Mouse (Mus musculus) brain, embryonic 18.5 days (tissue): Measurements from ENCODE around the gene Dbn1.

Experiments
- DNase-seq: peaks from one replicate; pipeline ENCODE4 v3.0.0-alpha.2; 2012; ENCODE audit warnings: low read depth, low spot score

The Dbn1 gene

DNA sequence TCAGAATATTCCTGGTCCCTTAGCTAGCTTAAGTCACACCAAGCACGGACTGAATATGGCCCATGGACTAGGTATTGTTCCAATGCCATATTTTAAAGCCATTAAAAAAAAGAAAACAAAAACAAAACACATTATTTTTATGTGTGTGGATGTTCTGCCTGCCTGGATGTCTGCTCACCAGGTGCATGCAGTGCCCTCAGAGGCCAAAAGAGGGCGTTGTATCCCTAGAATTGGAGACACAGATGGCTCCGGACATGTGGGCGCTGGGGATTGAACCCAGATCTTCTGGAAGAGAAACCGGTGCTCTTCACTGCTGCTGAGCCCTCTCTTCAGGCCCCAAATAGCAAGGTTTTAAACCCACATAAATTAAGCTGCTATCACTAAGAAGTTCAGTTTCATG, 9.9 kb downstream of the Dbn1 start:
- no peak for DNase-seq

DNA sequence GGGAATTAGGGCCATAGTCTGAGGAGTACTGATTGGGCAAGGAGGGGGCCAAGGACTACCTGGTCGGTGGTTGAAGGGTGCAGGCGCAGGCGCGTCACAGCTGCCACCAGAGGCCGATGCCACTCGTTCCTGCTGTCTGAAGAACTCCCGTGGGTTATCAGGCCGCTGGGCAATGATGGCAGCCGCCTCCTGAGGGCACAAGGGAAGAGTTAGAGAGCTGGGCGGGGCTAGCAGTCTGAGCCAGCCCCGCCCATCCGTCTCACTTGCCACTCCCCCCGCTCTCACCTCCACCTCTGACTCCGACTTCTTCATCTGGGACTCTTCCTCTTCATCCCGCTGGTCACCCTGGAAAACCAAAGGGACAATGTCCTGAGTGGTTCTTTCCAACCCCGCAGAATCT, 10.4 kb downstream of the Dbn1 start:
- no peak for DNase-seq

DNA sequence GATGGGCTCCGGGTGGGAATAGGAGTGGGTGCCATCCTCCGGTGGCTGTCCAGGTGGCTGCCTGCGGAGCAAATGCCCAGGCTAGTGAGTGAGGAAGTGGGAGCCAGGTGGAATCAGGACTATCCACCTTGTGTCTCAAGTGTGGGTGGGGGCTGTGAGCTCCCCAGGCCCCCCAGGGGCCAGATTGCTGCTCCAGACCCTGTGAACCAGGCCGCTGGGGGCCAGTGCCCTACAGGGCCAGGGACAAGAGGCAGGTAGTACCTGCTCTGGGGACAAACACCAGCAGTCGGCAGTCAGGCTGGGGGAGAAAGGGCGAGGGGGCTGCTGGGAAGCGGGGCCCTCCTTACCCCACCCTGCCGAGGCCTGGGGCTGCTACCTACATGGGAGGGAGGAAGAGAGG, 11.7 kb downstream of the Dbn1 start:
- no peak for DNase-seq

DNA sequence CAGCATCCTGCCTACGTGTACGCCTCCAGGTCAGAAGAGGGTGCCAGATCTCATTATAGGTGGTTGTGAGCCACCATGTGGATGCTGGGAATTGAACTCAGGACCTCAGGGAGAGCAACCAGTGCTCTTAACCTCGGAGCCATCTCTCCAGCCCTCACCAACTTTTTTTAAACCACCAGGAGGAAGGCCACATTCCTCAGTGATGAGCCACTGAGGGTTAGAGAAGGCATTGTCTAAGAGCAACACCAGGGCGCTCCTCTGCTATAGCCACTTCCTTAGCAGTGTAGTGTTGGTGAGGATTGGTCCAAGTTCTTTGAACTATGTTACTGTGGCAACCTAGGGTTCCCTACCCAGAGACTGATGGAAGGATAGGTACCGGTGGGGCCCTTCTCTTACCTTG, 12.2 kb downstream of the Dbn1 start:
- DNase-seq: no peak

DNA sequence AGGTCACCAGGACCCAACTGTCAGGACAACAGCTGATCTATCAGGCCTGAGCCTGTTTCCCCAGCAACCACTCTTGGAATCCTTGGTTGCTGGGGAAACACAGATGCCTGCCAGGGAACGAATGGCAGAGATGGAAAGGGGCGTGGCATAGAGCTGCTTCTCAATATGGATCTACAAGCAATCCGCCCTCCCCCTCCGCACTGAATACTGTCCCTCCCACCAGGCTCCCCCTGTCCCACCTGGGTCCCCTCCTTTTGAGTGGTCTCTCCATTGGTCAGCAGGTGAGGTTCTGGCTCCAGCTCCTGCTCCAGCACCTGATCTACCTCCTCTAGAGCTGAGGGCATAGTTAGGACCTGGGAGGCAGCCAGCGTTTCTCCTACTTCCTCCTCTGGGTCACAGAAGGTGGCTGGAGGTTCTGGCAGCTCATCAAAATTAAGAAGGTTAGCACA, 13.3 kb downstream of the Dbn1 start:
- DNase-seq: no peak

DNA sequence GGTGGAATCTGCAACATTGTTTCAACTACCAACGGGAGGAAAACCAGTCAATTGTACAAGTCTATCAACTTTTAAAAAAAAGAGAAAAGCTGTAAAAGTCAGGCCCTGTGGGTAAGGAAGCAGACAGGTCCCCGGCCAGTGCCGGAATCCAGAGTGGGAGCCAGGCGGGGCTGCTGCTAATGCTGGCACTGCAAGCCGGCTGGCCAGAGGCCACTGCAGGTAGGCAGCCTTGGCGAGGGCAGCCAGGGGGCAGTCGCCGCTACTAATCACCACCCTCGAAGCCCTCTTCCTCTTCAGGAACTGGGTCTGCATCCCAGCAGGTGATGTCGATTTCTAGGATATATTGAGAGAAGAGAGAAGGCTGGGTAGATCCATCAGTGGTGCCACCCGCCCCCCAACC, 13.9 kb downstream of the Dbn1 start:
- no peak for DNase-seq

DNA sequence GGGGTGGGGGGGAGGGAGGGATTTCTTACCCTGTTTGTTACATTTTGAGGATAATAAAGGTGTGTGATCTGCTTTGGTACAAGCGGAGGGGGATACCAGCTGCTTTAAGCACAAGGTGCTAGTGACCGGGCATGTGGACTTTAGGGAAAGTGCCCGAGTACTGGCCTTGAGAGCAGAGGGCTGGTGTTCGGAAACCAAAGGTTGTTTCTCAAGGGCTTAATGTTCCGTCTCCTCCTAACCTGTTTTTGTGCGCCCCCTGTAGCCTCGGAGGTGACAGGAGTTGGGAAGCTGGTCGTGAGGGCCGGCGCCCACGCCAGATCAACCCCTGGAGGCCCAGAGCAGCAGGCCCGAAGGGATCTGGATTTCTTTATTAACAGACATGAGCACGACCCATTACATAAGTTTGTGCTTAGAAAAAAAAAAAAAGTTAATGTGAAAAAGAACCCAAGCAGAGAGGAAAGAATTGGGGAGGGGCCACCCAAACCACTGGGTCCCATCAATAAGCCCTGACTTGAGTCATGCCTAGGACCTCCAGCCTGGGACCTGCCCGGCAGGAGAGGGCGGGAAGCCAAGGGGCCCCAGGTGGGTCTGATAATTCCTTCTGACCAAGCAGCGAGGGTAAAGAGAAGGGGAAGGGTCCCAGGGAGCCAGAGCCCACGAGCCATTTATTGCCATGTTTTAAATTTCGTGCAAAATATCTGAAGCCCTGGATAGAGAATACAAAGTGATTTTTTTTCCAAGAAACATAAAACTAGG, 14.7 kb downstream of the Dbn1 start:
- DNase-seq: no peak

DNA sequence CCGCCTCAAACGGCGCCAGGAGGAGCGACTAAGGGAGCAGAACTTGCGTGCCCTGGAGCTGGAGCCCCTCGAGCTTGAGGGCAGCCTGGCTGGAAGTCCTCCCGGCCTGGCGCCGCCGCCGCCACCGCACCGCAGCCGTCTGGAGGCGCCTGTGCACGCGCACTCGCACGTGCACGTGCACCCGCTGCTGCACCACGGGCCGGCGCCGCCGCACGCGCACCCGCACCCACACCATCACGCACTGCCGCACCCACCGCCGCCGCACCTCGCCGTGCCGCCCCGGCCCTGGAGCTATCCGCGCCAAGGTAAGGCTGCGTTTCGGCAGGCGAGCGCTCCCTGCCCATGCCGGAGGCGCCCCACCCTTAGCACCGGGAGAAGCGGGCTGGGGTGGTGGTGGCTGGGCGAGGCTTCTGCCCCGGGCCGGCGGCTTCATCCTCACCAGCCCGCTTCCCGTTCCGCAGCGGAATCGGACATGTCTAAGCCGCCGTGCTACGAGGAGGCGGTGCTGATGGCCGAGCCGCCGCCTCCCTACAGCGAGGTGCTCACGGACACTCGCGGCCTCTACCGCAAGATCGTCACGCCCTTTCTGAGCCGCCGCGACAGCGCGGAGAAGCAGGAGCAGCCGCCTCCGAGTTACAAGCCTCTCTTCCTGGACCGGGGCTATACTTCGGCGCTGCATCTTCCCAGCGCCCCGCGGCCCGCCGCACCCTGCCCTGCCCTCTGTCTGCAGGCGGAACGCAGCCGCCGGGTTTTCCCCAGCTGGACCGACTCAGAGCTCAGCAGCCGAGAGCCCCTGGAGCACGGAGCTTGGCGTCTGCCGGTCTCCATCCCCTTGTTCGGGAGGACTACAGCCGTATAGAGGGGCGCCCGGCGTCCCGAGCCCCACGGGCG, 15.5 kb downstream of the Dbn1 start:
- DNase-seq: no peak

DNA sequence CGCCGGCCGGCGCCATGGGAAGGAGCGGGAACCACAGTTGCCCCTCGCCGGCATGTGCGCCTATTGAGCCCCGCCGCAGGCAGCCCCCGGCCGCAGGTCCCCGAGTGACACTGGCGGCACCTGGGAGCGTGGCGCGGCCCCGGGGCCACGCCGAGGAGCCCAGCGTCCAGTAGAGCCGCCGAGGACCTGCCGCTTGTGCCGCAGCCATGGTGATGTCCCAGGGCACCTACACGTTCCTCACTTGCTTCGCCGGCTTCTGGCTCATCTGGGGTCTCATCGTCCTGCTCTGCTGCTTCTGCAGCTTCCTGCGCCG, 16.1 kb downstream of the Dbn1 start:
- no peak for DNase-seq

DNA sequence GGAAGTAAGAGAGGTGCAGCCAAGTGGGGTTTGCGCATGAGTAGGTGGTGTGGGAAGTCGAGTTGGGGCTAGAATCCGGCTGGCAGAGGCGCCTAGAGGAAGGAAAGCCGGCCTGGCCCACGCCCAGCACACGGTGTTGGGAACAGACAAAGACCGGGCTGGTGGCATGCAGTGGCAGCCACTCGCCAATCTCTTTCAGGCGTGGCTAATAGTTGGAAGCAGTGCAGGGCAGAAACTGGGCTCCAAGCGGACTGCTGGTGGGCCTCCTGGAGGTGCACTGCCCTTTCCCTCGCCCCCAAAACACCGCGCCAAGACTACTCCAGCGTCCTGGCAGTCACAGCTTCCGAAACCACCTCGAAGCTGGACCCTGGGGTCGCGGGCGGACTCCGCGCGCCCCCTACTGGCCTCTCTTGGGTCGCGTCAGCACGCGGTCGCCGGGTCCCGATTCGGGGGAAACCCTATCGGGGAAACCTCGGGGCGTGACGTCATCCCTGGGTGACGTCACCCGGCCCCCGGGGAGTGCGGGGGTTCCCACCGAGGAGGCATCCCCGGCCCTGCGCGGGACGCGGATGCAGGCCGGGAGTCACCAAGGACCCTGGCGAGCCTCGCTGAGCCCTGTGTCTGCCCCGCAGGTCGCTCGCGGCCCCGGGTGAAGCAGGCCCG, 16.6 kb downstream of the Dbn1 start:
- no peak for DNase-seq

DNA sequence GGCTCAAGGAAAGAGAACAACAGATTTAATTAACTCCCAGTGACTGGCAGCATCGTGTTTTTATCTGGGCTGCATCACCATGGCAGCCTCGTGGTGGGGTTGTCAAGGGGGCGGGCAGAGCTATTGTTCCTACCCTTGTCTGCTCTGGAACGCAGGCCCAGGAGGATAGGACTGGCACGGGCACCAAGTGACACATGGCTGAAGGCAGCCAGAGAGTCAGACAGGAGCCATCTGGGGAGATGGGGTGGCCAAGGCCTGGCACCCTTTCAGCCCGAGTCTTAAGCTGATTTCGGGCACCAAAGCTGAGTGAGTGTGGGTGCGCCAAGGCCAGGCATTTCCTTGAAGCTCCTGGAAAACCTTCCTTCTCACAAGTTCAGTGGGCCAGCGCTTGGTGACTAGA, 17.5 kb downstream of the Dbn1 start:
- no peak for DNase-seq

DNA sequence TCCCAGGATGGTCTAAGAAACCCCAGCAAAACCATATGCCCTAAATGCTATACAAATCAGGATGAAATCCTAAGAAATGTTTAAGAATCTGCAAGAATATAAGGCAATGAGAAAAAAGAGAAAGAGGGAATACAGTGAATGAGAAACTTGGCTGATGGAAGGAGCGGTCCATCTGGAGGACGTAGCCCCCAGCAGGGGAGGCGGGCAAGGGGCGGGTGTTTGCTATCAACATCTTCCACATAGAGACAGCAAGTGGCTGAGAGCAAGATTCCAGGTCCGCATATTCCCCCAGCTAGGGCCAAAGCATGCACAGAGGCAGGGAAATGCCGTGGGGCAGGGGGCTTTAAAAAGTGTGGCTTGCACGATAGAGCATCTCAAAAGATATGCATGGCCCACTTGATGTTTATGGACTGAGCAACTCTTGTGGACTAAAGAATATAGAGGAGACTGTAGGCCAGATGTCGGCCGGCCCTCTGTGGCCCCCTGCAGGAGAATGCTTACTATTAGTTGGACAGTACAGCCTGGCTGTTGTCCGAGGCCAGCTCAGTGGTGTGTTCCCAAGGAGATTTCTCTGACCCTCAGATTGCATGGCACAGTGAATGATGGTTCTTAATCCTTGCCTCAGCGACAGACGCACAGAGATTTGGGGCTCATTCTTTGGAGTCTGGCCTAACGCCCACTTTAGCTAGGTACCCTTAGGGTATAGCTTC, 18.9 kb downstream of the Dbn1 start:
- DNase-seq: no peak

DNA sequence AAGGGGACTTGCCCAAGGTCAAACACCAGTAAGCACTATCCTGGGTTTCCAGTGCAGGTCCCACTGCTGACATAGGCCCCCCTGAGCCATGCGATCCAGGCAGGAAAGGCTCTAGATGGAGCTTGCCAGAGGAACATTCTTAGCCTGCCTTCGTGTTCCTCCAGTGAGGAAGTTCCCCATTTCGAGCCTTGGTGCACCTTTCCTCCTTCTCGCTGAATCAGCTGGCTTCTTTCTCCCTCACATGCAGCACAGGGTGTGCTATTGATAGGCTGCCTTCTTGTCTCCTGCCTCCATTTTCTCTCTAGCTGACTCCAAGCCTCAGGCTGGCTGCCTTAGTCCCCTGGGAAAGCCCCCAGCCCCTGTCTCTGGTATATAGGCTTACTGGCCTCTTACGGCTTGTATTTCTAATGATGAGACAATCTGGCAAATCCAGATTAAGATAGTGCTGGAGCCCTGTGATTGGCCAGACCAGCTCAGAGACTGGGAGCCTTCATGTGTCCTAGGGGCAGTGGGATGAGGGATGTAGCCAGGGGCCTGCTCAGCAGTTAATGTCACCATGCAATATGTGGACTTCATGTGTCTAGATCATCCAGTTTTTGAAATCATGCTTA, 22.0 kb downstream of the Dbn1 start:
- no peak for DNase-seq

DNA sequence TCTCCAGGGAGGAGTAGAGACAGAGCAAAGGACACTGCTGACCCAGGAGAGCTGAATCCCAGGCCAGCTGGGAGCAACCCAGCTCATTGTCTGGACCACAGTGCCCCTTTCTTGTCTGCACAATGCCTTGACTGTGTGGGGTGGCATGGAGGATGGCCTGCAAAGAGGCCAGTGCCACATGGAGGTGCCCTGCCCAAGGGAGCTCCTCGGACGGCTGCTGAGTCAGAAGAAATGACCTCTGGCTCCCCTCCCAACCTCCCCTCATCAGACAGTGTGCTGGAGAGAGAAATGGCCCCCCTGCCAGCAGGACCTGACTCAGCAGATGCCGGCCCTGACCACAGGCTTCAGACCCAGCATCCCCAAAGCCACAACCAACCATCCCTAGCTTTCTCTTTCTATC, 22.7 kb downstream of the Dbn1 start:
- no peak for DNase-seq

DNA sequence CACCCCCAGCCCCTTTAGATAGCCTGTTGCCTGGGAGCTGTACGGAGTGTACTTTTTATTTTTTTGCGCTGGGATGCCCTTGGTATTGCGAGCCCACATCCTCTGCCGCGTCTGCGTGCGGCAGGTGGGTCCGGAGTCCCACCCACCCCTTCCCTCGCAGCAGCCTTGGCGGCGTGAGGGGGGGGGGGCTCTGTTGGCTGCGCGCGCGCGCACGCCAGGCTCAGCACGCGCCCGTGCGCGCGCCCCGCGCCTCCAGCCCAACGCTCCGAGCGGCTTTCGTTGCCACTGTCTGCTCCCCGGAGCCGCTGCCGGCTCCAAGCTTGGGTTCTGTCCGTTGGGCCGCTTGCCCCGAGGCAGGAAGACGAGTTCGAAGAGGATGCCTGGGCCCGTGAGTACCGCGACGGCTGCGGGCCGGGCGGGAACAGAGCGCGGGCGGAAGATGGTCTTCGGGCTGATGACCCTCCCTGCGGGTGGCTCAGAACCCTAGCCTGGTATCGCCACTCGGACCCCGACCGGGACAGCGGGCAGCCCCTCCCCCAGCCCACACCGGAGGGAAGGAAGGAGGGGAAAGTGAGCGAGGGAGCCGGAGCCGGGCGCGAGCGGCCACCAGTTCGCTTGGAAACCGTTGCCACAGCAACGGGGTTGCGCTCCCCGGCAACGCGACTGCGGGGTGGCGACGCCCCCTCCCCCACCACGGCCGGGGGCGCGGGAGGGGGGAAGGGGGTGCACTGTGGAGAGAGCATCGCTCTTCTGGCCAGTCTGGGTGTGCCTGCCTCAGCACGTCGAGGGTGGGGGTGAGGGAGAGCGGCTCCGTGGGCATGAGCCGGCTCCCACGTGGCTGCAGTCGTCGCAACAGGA, 23.7 kb downstream of the Dbn1 start, which contains the start of gene Prr7:
Gene Prr7, plus strand, starts transcription at position 241 of the 858 bp plus-strand sequence.
- no peak for DNase-seq

DNA sequence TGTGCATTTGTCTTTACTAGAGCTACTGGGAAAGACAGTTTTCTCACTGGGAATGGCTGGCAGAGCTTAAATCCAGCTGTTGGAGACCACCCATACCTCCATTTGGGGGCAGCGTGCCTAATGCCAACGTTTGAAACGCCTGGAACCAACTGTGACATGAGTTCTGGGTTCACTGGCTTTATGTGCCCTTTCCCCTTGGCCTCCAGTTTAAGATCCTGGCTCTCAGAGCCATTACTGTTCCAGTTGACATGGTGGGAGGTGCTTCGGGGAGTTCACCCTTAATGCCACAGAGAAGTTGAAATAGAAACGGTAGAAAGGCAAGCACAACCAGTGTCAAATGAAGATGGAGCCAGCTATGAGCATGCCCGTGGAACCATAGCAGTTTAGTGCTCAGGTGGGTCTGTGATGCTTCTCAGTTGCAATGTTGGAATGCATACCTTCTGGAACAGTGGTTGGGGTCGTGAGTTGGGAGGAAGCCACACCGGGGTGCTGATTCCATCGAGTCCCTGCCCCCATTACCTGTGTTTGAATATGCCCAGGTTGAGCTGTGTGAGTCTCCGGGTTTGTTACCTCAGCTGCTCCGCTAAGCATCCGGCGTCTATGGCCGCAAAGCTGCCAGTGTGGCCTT, 24.4 kb downstream of the Dbn1 start:
- DNase-seq: no peak

DNA sequence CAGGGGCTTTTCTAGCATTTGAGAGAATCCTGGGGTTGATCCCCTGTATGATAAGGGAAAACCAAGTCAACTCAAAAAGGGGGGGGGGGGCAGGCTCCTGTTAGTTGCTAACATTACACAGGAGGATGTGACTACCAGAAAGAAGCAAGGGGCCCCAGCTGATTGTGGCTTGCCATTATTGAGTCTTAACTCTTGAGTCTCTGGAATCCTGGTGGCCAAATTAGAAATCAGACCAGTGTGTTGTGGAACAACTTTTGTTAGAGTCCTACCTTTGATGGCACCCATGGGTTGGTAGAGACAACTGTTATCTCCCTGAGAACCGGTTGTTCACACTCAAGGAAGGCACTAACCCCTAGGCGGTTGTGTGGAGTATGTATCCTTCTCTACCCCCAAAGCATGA, 24.9 kb downstream of the Dbn1 start:
- DNase-seq: no peak

DNA sequence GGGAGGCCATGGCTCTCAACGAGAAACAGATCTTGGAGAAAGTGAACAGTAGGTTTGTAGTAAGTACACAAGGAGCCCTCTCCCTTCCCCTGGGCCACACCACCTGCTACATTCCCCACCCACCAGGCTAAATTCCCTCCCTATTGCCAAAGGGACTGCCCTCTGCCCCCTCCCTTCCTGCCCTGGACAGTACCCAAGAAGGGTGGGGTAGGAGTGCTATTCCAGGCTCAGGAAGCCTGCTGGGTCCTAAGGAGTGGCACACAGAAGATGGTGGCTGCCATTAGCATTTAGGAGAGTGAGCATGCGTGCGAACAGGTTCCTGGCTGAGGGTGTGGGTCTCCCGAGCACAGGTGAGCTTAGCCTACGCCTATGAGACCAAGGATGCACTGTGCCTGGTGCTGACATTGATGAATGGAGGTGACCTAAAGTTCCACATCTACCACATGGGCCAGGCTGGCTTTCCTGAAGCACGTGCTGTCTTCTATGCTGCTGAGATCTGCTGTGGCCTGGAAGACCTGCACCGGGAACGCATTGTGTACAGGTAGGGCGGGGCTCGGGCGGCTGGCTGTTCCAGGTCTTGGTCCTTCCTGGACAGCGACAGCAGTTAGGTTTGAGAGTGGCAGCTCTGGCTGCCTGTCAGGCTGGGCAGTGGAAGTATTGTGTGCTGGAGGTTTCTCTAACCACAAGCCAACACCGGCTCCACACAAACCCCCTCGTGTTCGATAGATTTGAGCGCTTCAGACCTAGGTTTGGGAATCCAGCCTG, 35.9 kb downstream of the Dbn1 start:
- DNase-seq: no peak

DNA sequence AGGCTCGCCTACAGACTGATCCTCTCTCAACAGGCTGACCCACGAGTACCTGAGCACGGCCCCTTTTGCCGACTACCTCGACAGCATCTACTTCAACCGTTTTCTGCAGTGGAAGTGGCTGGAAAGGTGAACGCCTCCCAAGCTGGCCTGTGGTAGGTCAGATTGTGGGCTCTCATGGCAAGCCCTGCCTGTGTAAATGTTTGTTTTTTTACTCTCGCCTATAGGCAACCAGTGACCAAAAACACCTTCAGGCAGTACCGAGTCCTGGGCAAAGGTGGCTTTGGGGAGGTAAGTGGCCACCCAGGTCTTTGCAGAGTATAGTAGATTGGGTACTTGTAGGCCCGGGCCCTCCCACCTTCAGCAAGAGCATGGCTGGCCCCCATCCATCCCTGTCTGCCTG, 36.6 kb downstream of the Dbn1 start:
- DNase-seq: no peak
